Mouse (Mus musculus): ENCODE data around the gene Cdh20. TPM values are rescaled to one million over a fixed set of nuclear protein-coding genes. Genes with fewer than 3 reads are reported as not detected.

Gene Cdh20
- total and polyA plus RNA-seq, 2 experiments from 2014 or later = 5.6 to 17.0 TPM

DNA sequence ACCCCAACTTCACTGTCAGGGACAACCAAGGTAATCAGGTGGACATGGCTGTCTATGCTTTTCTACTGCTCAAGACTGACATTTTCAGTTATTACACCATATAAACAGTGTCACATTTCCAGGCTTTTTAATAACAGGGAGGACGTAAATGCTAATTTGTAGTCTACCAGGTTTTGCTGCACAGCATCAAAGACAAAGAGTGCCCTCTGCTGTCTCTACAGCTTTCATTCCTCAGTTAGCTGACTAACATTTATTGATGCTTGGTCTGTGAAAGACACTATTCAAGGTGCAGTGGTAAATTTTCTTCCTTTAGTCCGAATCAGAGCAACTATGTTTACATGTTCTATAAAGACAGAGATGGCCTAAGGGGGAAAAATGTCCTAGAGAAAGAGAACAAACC is 210.7 kb downstream of the Cdh20 start:
- Histone ChIP-seq H3K9ac (replicated peaks; ENCODE audit: low read length) (no peak overlapping the region), H3K36me3 (ENCODE audit: insufficient read depth, low read length) (no peaks in the 10 kb centered on the region), H3K27me3 (ENCODE audit: insufficient read depth, low read length) (no peaks in the 10 kb centered on the region), H3K9me3 (ENCODE audit: low read length) (no peaks in the 10 kb centered on the region), H3K27ac (no peak overlapping the region), H3K4me1 (ENCODE audit: insufficient read depth, low read length) (no peaks in the 10 kb centered on the region), H3K4me3 (ENCODE audit: low read length) (no peak overlapping the region), H3K4me2 (ENCODE audit: low read depth, low read length) (no peak overlapping the region)
- 47% methylated on average over 2 of the region's 2 CpGs for WGBS
- peak; percentile 68 for TF ChIP-seq CTCF (IDR thresholded peaks at IDR 0.05; ENCODE audit: low read depth)
- ATAC-seq = no peak
- DNase-seq (ENCODE audit: low spot score) = peak; percentile 80

DNA sequence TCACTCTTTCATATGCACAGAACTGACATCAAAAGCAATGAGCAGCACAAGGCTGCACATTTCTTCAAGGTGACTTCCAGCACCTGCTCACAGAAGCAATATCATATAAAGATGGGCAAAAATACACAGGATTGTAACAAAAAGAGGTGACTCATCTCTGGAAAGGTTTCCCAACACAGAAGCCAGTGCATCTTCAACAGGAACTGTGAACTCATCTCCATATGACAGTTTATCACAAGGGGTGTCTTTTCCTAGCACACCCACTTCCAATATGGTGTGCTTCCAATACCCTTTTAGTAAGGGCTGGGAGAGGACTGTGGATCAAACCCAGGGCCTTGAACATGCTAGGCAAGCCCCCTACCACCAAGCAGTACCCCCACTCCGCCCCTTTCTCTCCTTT is 211.9 kb downstream of the Cdh20 start:
- Histone ChIP-seq H3K4me3 (ENCODE audit: low read length) (no peak overlapping the region), H3K9ac (replicated peaks; ENCODE audit: low read length) (no peak overlapping the region), H3K27ac (no peak overlapping the region), H3K4me2 (ENCODE audit: low read depth, low read length) (no peak overlapping the region), H3K36me3 (ENCODE audit: insufficient read depth, low read length) (no peaks in the 10 kb centered on the region), H3K4me1 (ENCODE audit: insufficient read depth, low read length) (no peaks in the 10 kb centered on the region), H3K9me3 (ENCODE audit: low read length) (no peaks in the 10 kb centered on the region), H3K27me3 (ENCODE audit: insufficient read depth, low read length) (no peaks in the 10 kb centered on the region)
- DNase-seq (ENCODE audit: low spot score) = no peak
- ATAC-seq = no peak
- TF ChIP-seq CTCF (IDR thresholded peaks at IDR 0.05; ENCODE audit: low read depth) = no peak
- 94% methylated on average over 1 of the region's 1 CpGs for WGBS

DNA sequence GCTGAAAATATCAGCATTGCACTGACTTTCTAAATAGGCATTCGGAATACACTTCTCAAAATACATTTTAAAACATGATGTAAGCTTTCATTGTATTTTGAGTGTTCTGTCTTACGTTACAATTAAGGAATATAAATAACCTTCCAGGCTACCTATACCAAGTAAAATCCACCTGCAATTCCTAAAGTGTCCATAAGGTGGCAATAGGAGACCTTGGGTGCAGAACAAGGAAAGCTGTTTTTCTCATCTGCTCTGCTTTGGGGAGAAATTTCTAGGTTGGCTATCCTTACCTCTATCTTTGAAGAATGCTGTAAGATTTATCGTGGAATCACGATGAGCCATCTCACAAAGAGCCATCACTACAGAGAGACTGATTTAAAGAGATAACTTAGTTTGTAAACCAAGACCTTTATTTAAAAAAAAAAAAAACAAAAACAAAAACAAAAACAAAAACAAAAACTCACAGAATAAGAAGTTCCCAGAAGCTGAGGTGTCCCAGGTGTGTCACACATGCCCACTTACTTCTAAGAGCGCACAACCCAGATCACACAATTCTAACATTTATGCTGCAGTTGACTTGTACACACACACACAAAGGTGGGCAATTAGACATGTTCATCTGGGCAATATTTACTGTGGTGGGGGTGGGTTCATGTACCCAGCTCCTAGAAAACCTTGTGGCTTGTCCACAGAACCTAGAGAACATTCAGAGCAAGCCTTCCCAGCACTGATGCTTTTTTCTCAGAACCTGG is 218.1 kb downstream of the Cdh20 start:
- H3K9me3 ChIP-seq (ENCODE audit: low read length) = no peaks in the 10 kb centered on the region
- no peaks in the 10 kb centered on the region for H3K36me3 ChIP-seq (ENCODE audit: insufficient read depth, low read length)
- H3K4me2 ChIP-seq (ENCODE audit: low read depth, low read length) = no peak overlapping the region
- H3K4me1 ChIP-seq (ENCODE audit: insufficient read depth, low read length) = no peaks in the 10 kb centered on the region
- ATAC-seq (peak; percentile 70; the same call in 1 of the 2 replicates), DNase-seq (ENCODE audit: low spot score) (peak; percentile 93)
- no peaks in the 10 kb centered on the region for H3K27me3 ChIP-seq (ENCODE audit: insufficient read depth, low read length)
- H3K4me3 ChIP-seq (ENCODE audit: low read length) = no peak overlapping the region
- TF ChIP-seq CTCF (IDR thresholded peaks at IDR 0.05; ENCODE audit: low read depth) = peak; percentile 96
- WGBS = 28% methylated on average over 5 of the region's 5 CpGs
- no peak overlapping the region for H3K27ac ChIP-seq
- H3K9ac ChIP-seq (replicated peaks; ENCODE audit: low read length) = no peak overlapping the region

DNA sequence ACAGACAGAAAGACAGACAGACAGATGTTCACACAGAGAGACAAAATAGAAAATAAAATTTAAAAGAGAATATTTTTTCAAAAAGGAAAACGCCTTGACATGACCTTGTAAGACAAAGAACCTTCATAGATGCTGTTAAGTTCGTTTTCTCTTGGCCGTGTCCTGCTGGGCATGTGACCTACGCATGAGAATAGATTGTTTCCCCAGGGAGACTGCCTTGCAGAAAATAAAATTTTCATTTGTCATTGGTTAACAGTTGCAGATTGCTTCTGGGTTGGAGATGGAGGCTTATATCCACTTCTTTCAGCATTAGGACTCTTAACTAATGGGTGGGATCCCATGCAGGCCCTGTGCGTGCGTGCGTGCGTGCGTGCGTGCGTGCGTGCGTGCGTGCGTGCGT is 219.2 kb downstream of the Cdh20 start:
- Histone ChIP-seq H3K9me3 (ENCODE audit: low read length) (no peaks in the 10 kb centered on the region), H3K4me1 (ENCODE audit: insufficient read depth, low read length) (no peaks in the 10 kb centered on the region), H3K4me3 (ENCODE audit: low read length) (no peak overlapping the region), H3K36me3 (ENCODE audit: insufficient read depth, low read length) (no peaks in the 10 kb centered on the region), H3K27ac (no peak overlapping the region), H3K27me3 (ENCODE audit: insufficient read depth, low read length) (no peaks in the 10 kb centered on the region), H3K4me2 (ENCODE audit: low read depth, low read length) (no peak overlapping the region), H3K9ac (replicated peaks; ENCODE audit: low read length) (no peak overlapping the region)
- ATAC-seq (no peak), DNase-seq (ENCODE audit: low spot score) (no peak)
- no peak for TF ChIP-seq CTCF (IDR thresholded peaks at IDR 0.05; ENCODE audit: low read depth)
- WGBS = 90% methylated on average over 16 of the region's 16 CpGs

DNA sequence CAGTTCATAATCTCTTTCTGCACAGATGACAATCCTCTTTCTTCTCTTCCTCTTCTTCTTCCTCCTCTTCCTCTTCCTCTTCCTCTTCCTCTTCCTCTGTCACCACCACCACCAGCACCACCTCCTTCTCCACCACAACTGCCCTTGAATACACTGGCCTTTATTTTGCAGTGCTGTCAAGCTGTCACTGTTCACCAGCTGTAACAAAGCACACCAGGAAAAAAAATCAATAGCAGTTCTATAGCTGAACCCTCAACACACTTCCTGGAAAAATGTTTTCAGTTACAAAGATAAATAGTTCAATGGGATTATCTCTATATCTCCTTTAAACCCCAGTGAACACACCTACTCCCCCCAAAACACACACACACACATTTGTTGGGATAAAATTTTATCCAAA is 224.1 kb downstream of the Cdh20 start:
- Histone ChIP-seq H3K4me1 (ENCODE audit: insufficient read depth, low read length) (no peaks in the 10 kb centered on the region), H3K4me2 (ENCODE audit: low read depth, low read length) (no peak overlapping the region), H3K27me3 (ENCODE audit: insufficient read depth, low read length) (no peaks in the 10 kb centered on the region), H3K27ac (no peak overlapping the region), H3K36me3 (ENCODE audit: insufficient read depth, low read length) (no peaks in the 10 kb centered on the region), H3K9me3 (ENCODE audit: low read length) (no peaks in the 10 kb centered on the region), H3K9ac (replicated peaks; ENCODE audit: low read length) (no peak overlapping the region), H3K4me3 (ENCODE audit: low read length) (no peak overlapping the region)
- ATAC-seq (no peak), DNase-seq (ENCODE audit: low spot score) (no peak)
- TF ChIP-seq CTCF (IDR thresholded peaks at IDR 0.05; ENCODE audit: low read depth) = no peak

DNA sequence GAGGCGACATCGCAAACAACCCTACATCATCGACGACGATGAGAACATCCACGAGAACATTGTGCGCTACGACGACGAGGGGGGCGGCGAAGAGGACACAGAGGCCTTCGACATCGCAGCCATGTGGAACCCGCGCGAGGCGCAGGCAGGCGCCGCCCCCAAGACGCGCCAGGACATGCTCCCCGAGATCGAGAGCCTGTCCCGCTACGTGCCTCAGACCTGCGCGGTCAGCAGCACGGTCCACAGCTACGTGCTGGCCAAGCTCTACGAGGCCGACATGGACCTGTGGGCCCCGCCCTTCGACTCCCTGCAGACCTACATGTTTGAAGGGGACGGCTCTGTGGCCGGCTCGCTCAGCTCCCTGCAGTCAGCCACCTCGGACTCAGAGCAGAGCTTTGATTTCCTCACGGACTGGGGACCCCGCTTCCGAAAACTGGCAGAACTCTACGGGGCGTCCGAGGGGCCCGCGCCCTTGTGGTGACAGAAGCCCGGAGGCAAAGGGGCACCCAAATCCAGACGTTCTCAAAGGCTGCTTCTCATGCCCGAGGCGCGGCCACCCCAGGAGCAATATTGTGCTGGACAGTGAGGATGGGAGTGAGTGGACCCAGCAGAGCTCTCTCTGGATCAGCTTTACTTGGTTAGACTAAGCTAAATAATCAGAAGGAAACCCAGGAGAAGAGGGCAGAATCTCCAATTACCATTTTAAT is 225.7 kb downstream of the Cdh20 start:
- H3K27me3 ChIP-seq (ENCODE audit: insufficient read depth, low read length) = no peaks in the 10 kb centered on the region
- WGBS = 10% methylated on average over 51 of the region's 51 CpGs
- TF ChIP-seq CTCF (IDR thresholded peaks at IDR 0.05; ENCODE audit: low read depth) = no peak
- H3K4me2 ChIP-seq (ENCODE audit: low read depth, low read length) = peak overlapping the region; percentile 59
- peak overlapping the region; percentile 32 for H3K4me3 ChIP-seq (ENCODE audit: low read length)
- no peaks in the 10 kb centered on the region for H3K36me3 ChIP-seq (ENCODE audit: insufficient read depth, low read length)
- H3K4me1 ChIP-seq (ENCODE audit: insufficient read depth, low read length) = no peaks in the 10 kb centered on the region
- no peaks in the 10 kb centered on the region for H3K9me3 ChIP-seq (ENCODE audit: low read length)
- peak; percentile 30 for DNase-seq (ENCODE audit: low spot score)
- H3K27ac ChIP-seq = no peak overlapping the region
- ATAC-seq = peak; percentile 78
- peak overlapping the region; percentile 44 for H3K9ac ChIP-seq (replicated peaks; ENCODE audit: low read length)

DNA sequence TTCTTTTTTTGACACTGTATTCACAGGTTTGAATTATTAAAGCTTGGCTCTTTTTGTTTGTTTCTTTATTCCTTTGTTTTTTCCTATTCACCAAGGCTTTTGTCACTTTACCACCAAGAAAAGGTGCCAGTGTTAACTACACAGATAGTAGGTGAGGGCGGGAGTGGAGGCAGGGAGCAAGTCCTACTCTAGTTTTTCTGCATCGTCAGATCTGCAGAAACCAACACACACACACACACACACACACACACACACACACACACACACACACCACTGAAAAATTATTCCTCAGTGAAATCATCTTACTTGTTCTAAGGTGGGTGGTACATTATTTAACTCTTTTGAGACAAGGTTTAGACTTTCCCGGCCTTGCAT is 226.3 kb downstream of the Cdh20 start:
- no peaks in the 10 kb centered on the region for H3K9me3 ChIP-seq (ENCODE audit: low read length)
- H3K9ac ChIP-seq (replicated peaks; ENCODE audit: low read length) = no peak overlapping the region
- DNase-seq (ENCODE audit: low spot score) (no peak), ATAC-seq (peak; percentile 49; the same call in 1 of the 2 replicates)
- peak overlapping the region; percentile 59; the same call in 1 of the 2 replicates for H3K4me2 ChIP-seq (ENCODE audit: low read depth, low read length)
- no peaks in the 10 kb centered on the region for H3K27me3 ChIP-seq (ENCODE audit: insufficient read depth, low read length)
- H3K36me3 ChIP-seq (ENCODE audit: insufficient read depth, low read length) = no peaks in the 10 kb centered on the region
- H3K4me1 ChIP-seq (ENCODE audit: insufficient read depth, low read length) = no peaks in the 10 kb centered on the region
- no peak overlapping the region for H3K27ac ChIP-seq
- no peak for TF ChIP-seq CTCF (IDR thresholded peaks at IDR 0.05; ENCODE audit: low read depth)
- WGBS = 78% methylated on average over 3 of the region's 3 CpGs
- no peak overlapping the region for H3K4me3 ChIP-seq (ENCODE audit: low read length)
